Mouse (Mus musculus) cerebellum, adult 2 months (tissue): ENCODE data around the gene Bnip2. TPM values are rescaled to one million over a fixed set of nuclear protein-coding genes. Genes with fewer than 3 reads are reported as not detected.

ENCODE experiments used
- DNase-seq, 2 experiments: peaks; one replicate each; pipeline ENCODE4 v3.0.0; 2021
- H3K27ac ChIP-seq: fragments of 200-500 bp; 2 replicates; pipeline ENCODE4 v1.5.1; 2012; ENCODE audit warnings: low read length, control low read depth, inconsistent platforms; ENCODE audit not compliant: insufficient read depth
- H3K27me3 ChIP-seq: fragments of 200-500 bp; 2 replicates; pipeline ENCODE4 v1.6.1; 2012; ENCODE audit warnings: inconsistent platforms, mild to moderate bottlenecking, low read length, moderate library complexity; ENCODE audit not compliant: control insufficient read depth, insufficient read depth
- H3K4me1 ChIP-seq: fragments of 200-500 bp; 2 replicates; pipeline ENCODE4 v1.6.1; 2011; ENCODE audit warnings: low read length; ENCODE audit not compliant: control insufficient read depth, insufficient read depth
- H3K4me3 ChIP-seq: fragments of 200-500 bp; replicated peaks from 2 replicates; pipeline ENCODE3; 2011; ENCODE audit warnings: mild to moderate bottlenecking, low read depth, low read length, control low read depth; ENCODE audit not compliant: insufficient read depth
- CTCF ChIP-seq: fragments of 200-500 bp; IDR thresholded peaks from 2 replicates; pipeline ENCODE4 v1.5.1; 2011; ENCODE audit warnings: low read depth, mild to moderate bottlenecking, control low read depth, low read length, moderate library complexity, borderline replicate concordance; ENCODE audit not compliant: insufficient read depth
- POLR2A ChIP-seq: fragments of 200-500 bp; IDR thresholded peaks from 2 replicates; pipeline ENCODE4 v1.6.1; 2011; ENCODE audit warnings: low read length, control low read depth, borderline replicate concordance; ENCODE audit not compliant: insufficient read depth
- WGBS: fragments of 180-500 bp; shearing (Covaris S2); methylation state at CpG from one replicate; pipeline ENCODE4 v1.1.7; 2018; 5-methylcytosine and 5-hydroxymethylcytosine counted together
- polyA plus RNA-seq: library from polyadenylated mRNA; depleted of rRNA; stranded (reverse); fragments of >200 nt; gene quantifications from 2 replicates; pipeline ENCODE4 v1.2.3, GENCODE M21; 2012

The Bnip2 gene
- polyA plus RNA-seq, 1 experiment = 43.7 TPM

DNA sequence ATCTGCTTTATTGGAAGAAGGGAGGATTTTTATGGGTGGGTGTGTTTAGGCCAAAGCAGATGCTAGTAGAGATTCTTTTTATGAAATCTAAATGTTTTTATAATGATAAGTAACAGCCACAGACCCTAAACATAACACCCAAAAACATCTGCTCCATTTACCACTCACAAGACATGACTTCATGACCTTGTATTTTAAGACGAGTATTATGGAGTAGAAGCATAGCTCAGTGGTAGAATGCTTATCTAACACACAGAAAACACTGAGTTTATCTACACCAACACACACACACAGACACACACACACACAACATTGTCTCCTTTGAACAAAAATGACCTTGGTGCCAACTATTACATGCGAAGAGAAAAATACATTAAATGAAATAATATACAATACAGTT is 55.6 kb downstream of the Bnip2 start:
- DNase-seq = no peak
- Histone ChIP-seq H3K27me3 (no peaks in the 10 kb centered on the region), H3K27ac (no peak overlapping the region), H3K4me3 (no peak overlapping the region), H3K4me1 (no peaks in the 10 kb centered on the region)
- no peak for TF ChIP-seq POLR2A
- no peak for TF ChIP-seq CTCF
- 75% methylated on average over 2 of the region's 2 CpGs for WGBS

GRCm38 (mm10) chr9:70046255-70046654 is 57.0 kb downstream of the Bnip2 start:
- DNase-seq = no peak
- Histone ChIP-seq H3K4me3 (no peak overlapping the region), H3K27ac (no peak overlapping the region), H3K4me1 (no peaks in the 10 kb centered on the region), H3K27me3 (no peaks in the 10 kb centered on the region)
- WGBS = 87% methylated on average over 6 of the region's 6 CpGs
- TF ChIP-seq POLR2A (no peak), CTCF (no peak)

- no peak overlapping the region for H3K4me3 ChIP-seq
- H3K27ac ChIP-seq = no peak overlapping the region
- no peak for TF ChIP-seq POLR2A
- TF ChIP-seq CTCF = no peak
- H3K4me1 ChIP-seq = no peaks in the 10 kb centered on the region
- no peaks in the 10 kb centered on the region for H3K27me3 ChIP-seq
- WGBS = 76% methylated on average over 3 of the region's 3 CpGs
- no peak for DNase-seq
Measured at GRCm38 (mm10) chr9:70047839-70048238, 58.6 kb downstream of the Bnip2 start.

DNA sequence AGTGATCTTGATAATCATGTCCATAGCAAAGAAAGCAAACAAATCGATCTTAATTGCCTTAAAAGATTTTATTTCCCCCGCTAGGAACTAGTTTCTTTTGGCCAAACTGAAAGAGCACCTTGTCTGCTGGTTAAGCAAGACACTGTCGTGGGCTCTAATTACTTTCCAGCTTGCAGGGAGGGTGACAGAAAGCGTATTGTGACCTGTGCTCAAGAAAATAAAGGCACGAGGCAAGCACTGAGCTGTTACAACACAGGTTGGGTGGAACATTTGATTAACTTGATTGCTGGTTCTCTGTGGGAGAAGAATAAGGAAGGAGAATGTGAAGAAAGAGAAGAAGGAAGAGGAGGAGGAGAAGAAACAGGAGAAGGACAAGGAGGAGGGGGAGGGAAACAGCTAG is 59.0 kb downstream of the Bnip2 start:
- Histone ChIP-seq H3K27ac (no peak overlapping the region), H3K4me3 (no peak overlapping the region), H3K27me3 (no peaks in the 10 kb centered on the region), H3K4me1 (no peaks in the 10 kb centered on the region)
- WGBS = 75% methylated on average over 5 of the region's 5 CpGs
- no peak for DNase-seq
- TF ChIP-seq POLR2A (no peak), CTCF (no peak)

- no peak overlapping the region for H3K27ac ChIP-seq
- no peak for TF ChIP-seq POLR2A
- TF ChIP-seq CTCF = no peak
- no peak for DNase-seq
- H3K4me1 ChIP-seq = no peaks in the 10 kb centered on the region
- H3K4me3 ChIP-seq = no peak overlapping the region
- H3K27me3 ChIP-seq = no peaks in the 10 kb centered on the region
- WGBS = 54% methylated on average over 6 of the region's 6 CpGs
Measured at GRCm38 (mm10) chr9:70048751-70049415, 59.6 kb downstream of the Bnip2 start.

DNA sequence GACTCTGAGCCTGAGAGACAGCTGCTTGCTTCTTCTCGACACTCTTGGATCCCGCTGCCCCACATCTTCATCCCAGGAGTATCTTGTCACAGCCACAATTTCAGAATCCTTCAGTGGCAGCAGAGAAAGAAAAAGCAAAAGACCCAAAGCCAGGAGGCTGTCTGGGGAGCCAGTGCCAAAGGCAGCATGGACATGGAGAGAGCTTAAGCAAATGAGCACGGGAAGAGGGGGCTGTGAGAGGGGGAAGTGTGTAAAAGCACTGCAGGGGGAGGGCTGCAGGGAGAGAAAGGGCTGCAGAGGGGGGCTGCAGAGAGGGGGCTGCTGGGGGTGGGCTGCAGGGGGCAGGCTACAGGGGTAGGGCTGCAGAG is 60.1 kb downstream of the Bnip2 start:
- 17% methylated on average over 3 of the region's 3 CpGs for WGBS
- Histone ChIP-seq H3K4me3 (no peak overlapping the region), H3K27ac (no peak overlapping the region), H3K4me1 (no peaks in the 10 kb centered on the region), H3K27me3 (no peaks in the 10 kb centered on the region)
- TF ChIP-seq CTCF = no peak
- TF ChIP-seq POLR2A = no peak
- no peak for DNase-seq

- Histone ChIP-seq H3K4me3 (no peak overlapping the region), H3K27ac (no peak overlapping the region), H3K4me1 (no peaks in the 10 kb centered on the region), H3K27me3 (no peaks in the 10 kb centered on the region)
- TF ChIP-seq CTCF (no peak), POLR2A (no peak)
- WGBS = 41% methylated on average over 8 of the region's 8 CpGs
- DNase-seq = no peak
Measured at GRCm38 (mm10) chr9:70049839-70050238, 60.6 kb downstream of the Bnip2 start.

- TF ChIP-seq POLR2A = no peak
- TF ChIP-seq CTCF = no peak
Measured at GRCm38 (mm10) chr9:70052730-70053129, 63.5 kb downstream of the Bnip2 start.

More at GRCm38 (mm10) chr9:70052730-70053129, 63.5 kb downstream of the Bnip2 start:
- no peaks in the 10 kb centered on the region for H3K27me3 ChIP-seq
- no peaks in the 10 kb centered on the region for H3K4me1 ChIP-seq
- 65% methylated on average over 3 of the region's 3 CpGs for WGBS
- H3K27ac ChIP-seq = no peak overlapping the region
- DNase-seq = no peak
- no peak overlapping the region for H3K4me3 ChIP-seq
